8 mouse cellular contexts compared by ENCODE assay signal in the genomic region with DNA sequence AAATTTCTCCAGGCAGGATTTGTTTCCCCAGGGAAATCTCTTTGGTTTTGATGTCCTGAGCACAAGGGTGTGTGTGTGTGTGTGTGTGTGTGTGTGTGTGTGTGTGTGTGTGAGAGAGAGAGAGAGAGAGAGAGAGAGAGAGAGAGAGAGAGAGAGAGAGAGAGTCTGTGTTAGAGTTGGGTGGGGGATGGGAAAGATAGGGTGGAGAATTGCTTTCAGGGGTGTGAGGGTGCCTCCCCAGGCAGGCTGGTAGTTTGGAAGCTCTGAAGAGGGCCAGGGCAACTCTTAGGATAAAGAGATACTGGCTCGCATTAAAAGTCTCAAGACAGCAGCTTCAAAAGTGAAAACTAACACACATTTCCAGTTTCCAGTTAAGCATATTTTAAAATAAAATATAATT.
DNase-seq lines count a peak whose midpoint lies in the region; ATAC-seq and TF ChIP-seq lines count a peak whose summit lies in the region.

No protein-coding gene starts in this region.

- H3K79me2 ChIP-seq in heart, adult 2 months (replicated peaks; ENCODE audit: control insufficient read depth, insufficient read depth, low read length), result no peaks in the 10 kb centered on the region

- H3K36me3 ChIP-seq in heart, adult 2 months (ENCODE audit: control insufficient read depth, insufficient read depth, low read length), result peaks cover 6% of the 10 kb centered on the region
- H3K36me3 ChIP-seq in E14TG2a.4 (ENCODE audit: insufficient read depth, low read length), result no peaks in the 10 kb centered on the region
- H3K36me3 ChIP-seq in heart, postnatal 0 days (replicated peaks; ENCODE audit: control insufficient read depth, insufficient read depth, low read length), result no peaks in the 10 kb centered on the region
- H3K36me3 ChIP-seq in liver, embryonic 15.5 days (replicated peaks), result no peaks in the 10 kb centered on the region

- TF ChIP-seq POLR2A in heart, adult 2 months (IDR thresholded peaks at IDR 0.05; ENCODE audit: insufficient read depth, low read depth, low read length), result no peak

- H3K9ac ChIP-seq in heart, adult 2 months (ENCODE audit: low read depth, low read length), result peak overlapping the region; percentile 100
- peak overlapping the region; percentile 75; the same call in 1 of the 2 replicates for H3K9ac ChIP-seq in heart, postnatal 0 days (replicated peaks; ENCODE audit: low read depth, low read length)
- no peak overlapping the region for H3K9ac ChIP-seq in liver, embryonic 15.5 days

- peak overlapping the region; percentile 86 for H3K4me3 ChIP-seq in heart, adult 2 months
- peak overlapping the region; percentile 70; the same call in 1 of the 2 replicates for H3K4me3 ChIP-seq in E14TG2a.4 (replicated peaks; ENCODE audit: low read length)
- H3K4me3 ChIP-seq in heart, postnatal 0 days (ENCODE audit: low read depth, low read length), result peak overlapping the region; percentile 85
- no peak overlapping the region for H3K4me3 ChIP-seq in liver, embryonic 15.5 days (replicated peaks)
- H3K4me3 ChIP-seq in layer of hippocampus, adult 2 months, result no peak overlapping the region

- WGBS in heart, adult 2 months, result 13% methylated on average over 1 of the region's 1 CpGs
- 55% methylated on average over 1 of the region's 1 CpGs for WGBS in heart, postnatal 0 days
- WGBS in liver, embryonic 15.5 days (ENCODE audit: insufficient replicate concordance), result 39% methylated on average over 1 of the region's 1 CpGs

- TF ChIP-seq CTCF in heart, adult 2 months (IDR thresholded peaks at IDR 0.05), result no peak
- TF ChIP-seq CTCF in E14TG2a.4 (conservative IDR thresholded peaks at IDR 0.05; ENCODE audit: low read length), result no peak
- no peak for TF ChIP-seq CTCF in heart, postnatal 0 days (IDR thresholded peaks at IDR 0.05; ENCODE audit: low read depth)
- no peak for TF ChIP-seq CTCF in layer of hippocampus, adult 2 months (conservative IDR thresholded peaks at IDR 0.05)

- H3K4me1 ChIP-seq in heart, adult 2 months (ENCODE audit: control insufficient read depth, insufficient read depth, low read length), result no peaks in the 10 kb centered on the region; the same call in 1 of the 2 replicates
- H3K4me1 ChIP-seq in E14TG2a.4 (replicated peaks; ENCODE audit: low read depth, low read length), result peaks cover 19% of the 10 kb centered on the region
- H3K4me1 ChIP-seq in heart, postnatal 0 days (ENCODE audit: control insufficient read depth, insufficient read depth), result no peaks in the 10 kb centered on the region
- H3K4me1 ChIP-seq in liver, embryonic 15.5 days (replicated peaks), result no peaks in the 10 kb centered on the region

- peak overlapping the region; percentile 74 for H3K4me2 ChIP-seq in heart, postnatal 0 days (ENCODE audit: low read depth, low read length)
- H3K4me2 ChIP-seq in liver, embryonic 15.5 days, result peak overlapping the region; percentile 70

- H3K9me3 ChIP-seq in E14TG2a.4 (ENCODE audit: low read length), result no peaks in the 10 kb centered on the region
- no peaks in the 10 kb centered on the region for H3K9me3 ChIP-seq in heart, postnatal 0 days (replicated peaks; ENCODE audit: control insufficient read depth, low read length)
- no peaks in the 10 kb centered on the region for H3K9me3 ChIP-seq in liver, embryonic 15.5 days (replicated peaks)

- TF ChIP-seq EP300 in heart, adult 2 months (IDR thresholded peaks at IDR 0.05; ENCODE audit: insufficient read depth, low read depth, low read length), result no peak
- no peak for TF ChIP-seq EP300 in heart, postnatal 0 days (IDR thresholded peaks at IDR 0.05; ENCODE audit: low read depth)

- no peaks in the 10 kb centered on the region for H3K27me3 ChIP-seq in heart, adult 2 months (ENCODE audit: control insufficient read depth, insufficient read depth, low read length)
- H3K27me3 ChIP-seq in E14TG2a.4 (ENCODE audit: insufficient read depth, low read length), result peaks cover 27% of the 10 kb centered on the region
- H3K27me3 ChIP-seq in heart, postnatal 0 days (ENCODE audit: control insufficient read depth, insufficient read depth, low read length), result no peaks in the 10 kb centered on the region
- peaks cover 33% of the 10 kb centered on the region for H3K27me3 ChIP-seq in liver, embryonic 15.5 days

- no peak for ATAC-seq in heart, postnatal 0 days (ENCODE audit: insufficient read depth, low read depth)
- ATAC-seq in liver, embryonic 15.5 days (ENCODE audit: insufficient read depth), result no peak

- H3K27ac ChIP-seq in heart, adult 2 months, result peak overlapping the region; percentile 98
- peak overlapping the region; percentile 92 for H3K27ac ChIP-seq in heart, postnatal 0 days (ENCODE audit: low read depth)
- no peak overlapping the region for H3K27ac ChIP-seq in liver, embryonic 15.5 days (replicated peaks)
- H3K27ac ChIP-seq in layer of hippocampus, adult 2 months, result no peak overlapping the region

- DNase-seq in heart, adult 2 months, result no peak
- no peak for DNase-seq in heart, adult 9 months (ENCODE audit: low spot score in 2 of 2)
- DNase-seq in heart, postnatal 0 days (ENCODE audit: low spot score), result no peak
- DNase-seq in frontal cortex, adult 2 months (ENCODE audit: extremely low spot score in 1 of 2, low spot score in 1 of 2), result no peak
- no peak for DNase-seq in right cerebral cortex, adult 18-20 months
- DNase-seq in layer of hippocampus, adult 2 months (ENCODE audit: low spot score in 2 of 2), result no peak

- intact Hi-C loops in heart, adult 2 months (cut with DNase I), result loop anchor here (2.0 to 10.0 kb wide), 5 partner anchors 37 to 231 kb away; no protein-coding TSS in a partner anchor

Comparison
In these comparisons a context has a peak if more than half of its experiments do, and no peak if none do; other contexts are left out.
1. H3K27ac ChIP-seq: peak in heart, adult 2 months (single experiment) and heart, postnatal 0 days (single experiment); none in liver, embryonic 15.5 days (single experiment) and layer of hippocampus, adult 2 months (single experiment).
2. H3K4me3 ChIP-seq: peak in heart, adult 2 months (single experiment), E14TG2a.4 (single experiment) and heart, postnatal 0 days (single experiment); none in liver, embryonic 15.5 days (single experiment) and layer of hippocampus, adult 2 months (single experiment).